Mouse (Mus musculus) lung, embryonic 16.5 days (tissue): ENCODE results near the gene Reep6. TPM values are rescaled to one million over a fixed set of nuclear protein-coding genes. Genes with fewer than 3 reads are reported as not detected.
A peak's percentile ranks its signal among the peaks of the same experiment; 100 is the strongest.
"Not testable (repeated sequence)": the region's sequence is repeated elsewhere in the genome, so short reads cannot be mapped to it uniquely, and the experiment has no call there.

Experiments used
- ATAC-seq: fragments of 200-750 bp; cut with Nextera tagmentation; 2 replicates; pipeline ENCODE4 v1.8.0; 2017; ENCODE audit warnings: low read depth, mild to moderate bottlenecking, moderate library complexity
- H3K27ac ChIP-seq: fragments of 300-500 bp; sonication (generic); 2 replicates; pipeline ENCODE4 v1.5.1; 2014; ENCODE audit warnings: mild to moderate bottlenecking, control low read depth, low read length
- H3K27me3 ChIP-seq: fragments of 300-500 bp; sonication (generic); 2 replicates; pipeline ENCODE4 v1.6.1; 2014; ENCODE audit warnings: low read depth, low read length, mixed read lengths; ENCODE audit not compliant: control insufficient read depth, insufficient read depth
- H3K36me3 ChIP-seq: fragments of 300-500 bp; sonication (generic); 2 replicates; pipeline ENCODE4 v1.6.1; 2014; ENCODE audit warnings: low read length; ENCODE audit not compliant: control insufficient read depth, insufficient read depth
- H3K4me1 ChIP-seq: fragments of 300-500 bp; sonication (generic); replicated peaks from 2 replicates; pipeline ENCODE4 v1.6.1; 2014; ENCODE audit warnings: low read length, mixed read lengths; ENCODE audit not compliant: control insufficient read depth, insufficient read depth
- H3K4me2 ChIP-seq: fragments of 300-500 bp; sonication (generic); 2 replicates; pipeline ENCODE4 v1.6.1; 2014; ENCODE audit warnings: low read depth, low read length, control low read depth
- H3K4me3 ChIP-seq: fragments of 300-500 bp; sonication (generic); 2 replicates; pipeline ENCODE4 v1.5.1; 2014; ENCODE audit warnings: mild to moderate bottlenecking, low read length, control low read depth
- H3K9ac ChIP-seq: fragments of 300-500 bp; sonication (generic); 2 replicates; pipeline ENCODE4 v1.6.1; 2014; ENCODE audit warnings: low read length, control low read depth
- H3K9me3 ChIP-seq: fragments of 300-500 bp; sonication (generic); 2 replicates; pipeline ENCODE4 v1.6.1; 2016; ENCODE audit warnings: low read length; ENCODE audit not compliant: control insufficient read depth
- WGBS: fragments of 180-500 bp; shearing (Covaris S2); extraction: QIAGEN DNeasy Blood & Tissue Kit; methylation state at CpG from one replicate; pipeline ENCODE4 v1.1.7; 2014; 5-methylcytosine and 5-hydroxymethylcytosine counted together
- polyA plus RNA-seq: library from polyadenylated mRNA; unstranded; fragments of >200 nt; fragmentation: Nextera tagmentation; extraction: Ambion mirVana; gene quantifications from 2 replicates; pipeline ENCODE4 v1.2.1, GENCODE M21; 2015

The Reep6 gene
- polyA plus RNA-seq, 1 experiment from 2014 or later: 17.0 TPM

DNA sequence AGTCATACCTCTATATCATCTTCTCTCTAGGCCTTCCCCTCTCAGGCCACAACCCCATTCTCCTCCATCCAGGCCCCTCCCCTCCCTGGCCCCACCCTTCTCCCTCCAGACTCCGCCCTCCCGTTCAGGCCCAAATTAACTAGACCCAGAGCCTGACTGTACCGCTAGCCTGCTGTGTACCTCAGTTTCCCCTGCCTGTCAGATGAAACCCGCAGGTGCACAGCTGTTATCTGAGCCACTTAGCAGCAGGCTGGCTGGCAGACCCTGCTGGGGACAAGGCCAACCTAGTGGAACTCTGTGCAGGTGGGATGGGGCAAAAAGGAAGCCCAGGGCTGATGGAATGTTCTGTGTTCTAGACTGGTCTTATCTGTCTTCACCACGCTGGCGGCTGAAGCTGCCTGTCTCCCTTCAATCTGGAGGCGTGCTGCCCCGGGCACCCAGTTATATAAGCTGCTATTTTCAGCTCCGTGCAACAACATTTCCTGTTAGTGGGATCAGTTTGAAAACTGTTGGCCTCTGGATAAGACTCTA is 14.4 kb downstream of the Reep6 start:
- no peaks in the 10 kb centered on the region for H3K9me3 ChIP-seq
- peak overlapping the region; percentile 48; the same call in 1 of the 2 replicates for H3K27ac ChIP-seq
- no peak for ATAC-seq
- 53% methylated on average over 9 of the region's 9 CpGs for WGBS
- H3K27me3 ChIP-seq: peaks cover 73% of the 10 kb centered on the region
- peaks cover 49% of the 10 kb centered on the region for H3K4me1 ChIP-seq
- no peak overlapping the region; the same call in 1 of the 2 replicates for H3K9ac ChIP-seq
- H3K4me2 ChIP-seq: peak overlapping the region; percentile 42
- no peaks in the 10 kb centered on the region for H3K36me3 ChIP-seq
- H3K4me3 ChIP-seq: peak overlapping the region; percentile 19; the same call in 1 of the 2 replicates

DNA sequence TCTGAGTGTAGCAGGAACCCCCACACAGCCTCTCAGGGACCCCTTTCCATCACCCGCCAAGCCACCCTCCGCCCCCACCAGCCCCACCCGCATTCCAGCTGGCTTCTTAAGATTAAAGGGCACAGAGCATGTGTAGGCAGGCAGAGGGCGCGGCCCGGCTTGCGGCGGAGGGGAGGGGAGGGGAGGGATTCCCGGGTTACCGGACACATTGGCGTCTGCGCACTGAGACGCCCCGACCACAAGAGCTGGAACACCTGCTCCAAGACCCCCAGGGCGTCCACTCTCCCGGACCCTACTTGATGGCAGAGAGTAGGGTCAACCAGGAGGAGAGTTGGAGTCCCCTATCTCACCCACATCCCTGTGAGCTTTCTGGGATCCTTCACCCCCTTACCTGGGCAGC is 15.4 kb downstream of the Reep6 start:
- Histone ChIP-seq H3K4me3 (peak overlapping the region; percentile 19), H3K27me3 (peaks cover 79% of the 10 kb centered on the region), H3K4me1 (peaks cover 49% of the 10 kb centered on the region), H3K36me3 (no peaks in the 10 kb centered on the region), H3K27ac (peak overlapping the region; percentile 28; the same call in 1 of the 2 replicates), H3K4me2 (peak overlapping the region; percentile 42), H3K9ac (peak overlapping the region; percentile 36; the same call in 1 of the 2 replicates), H3K9me3 (no peaks in the 10 kb centered on the region)
- ATAC-seq: no peak
- 2% methylated on average over 16 of the region's 16 CpGs for WGBS

DNA sequence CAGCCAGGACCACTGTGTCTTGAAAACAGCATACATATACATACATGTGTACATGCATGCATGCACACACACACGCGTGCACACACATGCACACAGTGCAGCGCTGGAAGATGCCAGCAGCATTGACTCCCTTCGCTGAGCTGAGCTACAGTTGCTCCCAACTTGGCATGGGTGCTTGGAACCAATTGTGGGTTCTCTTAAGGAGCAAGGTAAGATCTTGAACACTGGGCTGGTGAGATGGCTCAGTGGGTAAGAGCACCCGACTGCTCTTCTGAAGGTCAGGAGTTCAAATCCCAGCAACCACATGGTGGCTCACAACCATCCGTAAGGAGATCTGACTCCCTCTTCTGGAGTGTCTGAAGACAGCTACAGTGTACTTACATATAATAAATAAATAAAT is 16.2 kb downstream of the Reep6 start:
- peaks cover 51% of the 10 kb centered on the region for H3K4me1 ChIP-seq
- not testable (repeated sequence) for H3K4me2 ChIP-seq, H3K4me3 ChIP-seq, H3K27ac ChIP-seq, H3K9me3 ChIP-seq, ATAC-seq, H3K9ac ChIP-seq, H3K36me3 ChIP-seq
- WGBS: 75% methylated on average over 5 of the region's 6 CpGs
- H3K27me3 ChIP-seq: peaks cover 75% of the 10 kb centered on the region

DNA sequence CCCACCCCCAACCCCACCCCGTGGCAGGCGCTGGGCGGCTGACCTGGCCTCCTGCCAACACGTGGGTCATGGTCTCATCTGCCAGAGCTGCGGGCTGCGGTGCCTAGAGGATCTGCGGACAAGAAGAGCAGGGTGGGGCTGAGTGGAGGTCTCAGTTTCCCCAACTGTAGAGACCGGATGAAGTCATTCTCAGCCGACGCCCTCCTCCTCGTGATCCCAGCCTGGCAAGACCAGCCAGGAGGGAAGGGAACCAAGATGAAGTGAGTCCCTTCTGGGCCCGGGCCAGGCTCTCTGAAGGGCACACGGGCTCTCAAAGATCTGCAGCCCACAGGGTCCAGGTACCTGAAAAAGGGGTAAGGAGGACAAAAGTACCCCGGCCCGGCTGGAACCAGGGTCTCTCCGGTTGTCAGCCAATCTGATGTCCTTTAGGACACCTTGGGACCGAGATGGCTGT is 17.8 kb downstream of the Reep6 start:
- no peaks in the 10 kb centered on the region for H3K9me3 ChIP-seq
- no peaks in the 10 kb centered on the region for H3K36me3 ChIP-seq
- no peak for ATAC-seq
- peak overlapping the region; percentile 55 for H3K9ac ChIP-seq
- H3K4me1 ChIP-seq: peaks cover 41% of the 10 kb centered on the region
- H3K27ac ChIP-seq: no peak overlapping the region
- peaks cover 69% of the 10 kb centered on the region for H3K27me3 ChIP-seq
- WGBS: 11% methylated on average over 17 of the region's 17 CpGs
- H3K4me2 ChIP-seq: peak overlapping the region; percentile 66
- H3K4me3 ChIP-seq: peak overlapping the region; percentile 46; the same call in 1 of the 2 replicates

DNA sequence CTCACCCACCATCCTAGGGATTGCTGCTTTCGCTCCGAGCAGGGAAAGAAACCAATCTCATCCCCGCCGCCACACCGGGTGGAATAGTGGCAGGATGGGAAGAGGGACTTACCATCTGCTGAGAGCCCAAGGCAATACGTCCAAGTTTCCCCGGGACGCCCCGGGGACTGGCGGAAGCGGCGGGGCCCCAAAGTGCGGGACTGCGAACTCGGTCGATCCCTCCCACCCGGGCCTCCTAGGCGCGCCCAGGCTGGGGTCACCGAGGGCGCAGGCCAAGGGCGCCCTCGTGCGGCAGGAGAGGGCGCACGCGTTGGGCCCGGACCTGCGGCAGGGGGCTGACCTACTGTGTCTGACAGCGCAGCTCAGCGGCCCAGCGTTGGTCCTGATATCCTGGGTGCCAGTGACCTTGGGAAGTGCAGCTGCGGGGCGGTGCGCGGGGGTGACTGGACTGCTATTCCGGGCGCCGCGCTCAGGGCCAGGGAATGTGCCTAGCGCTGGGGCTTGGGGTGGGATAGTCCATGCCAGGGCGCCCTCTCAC is 18.6 kb downstream of the Reep6 start, which contains the start of gene Adamtsl5:
Adamtsl5 (minus strand) TSS at position 169 of the 538 bp plus-strand sequence.
- Histone ChIP-seq H3K4me2 (peak within 1 kb of the TSS; percentile 66), H3K27ac (no peak within 1 kb of the TSS), H3K4me1 (peaks cover 39% of the 10 kb centered on the region), H3K36me3 (no peaks in the 10 kb centered on the region), H3K4me3 (peak within 1 kb of the TSS; percentile 46), H3K27me3 (peaks cover 64% of the 10 kb centered on the region), H3K9me3 (no peaks in the 10 kb centered on the region), H3K9ac (peak within 1 kb of the TSS; percentile 55)
- 1% methylated on average over 37 of the region's 42 CpGs for WGBS
- ATAC-seq: peak; percentile 42

DNA sequence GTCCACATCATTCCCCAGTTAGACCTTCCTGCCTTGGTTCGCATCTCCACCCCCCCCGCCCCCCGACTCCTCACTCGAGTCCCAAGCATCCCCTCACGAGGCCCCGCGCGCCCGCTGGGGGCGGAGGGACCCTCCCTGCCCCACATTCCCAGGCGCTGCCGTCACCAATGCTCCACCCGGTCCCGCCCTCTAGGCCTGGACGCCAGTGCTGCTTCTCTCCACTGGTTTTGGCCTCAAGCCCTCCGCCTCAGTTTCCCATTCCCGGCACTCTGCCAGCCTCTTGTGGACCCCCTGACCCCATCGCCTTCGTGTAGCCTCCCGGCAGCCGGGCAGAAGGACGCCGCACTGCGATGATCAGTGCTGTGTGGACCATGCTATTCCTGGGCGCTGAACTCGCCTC is 19.2 kb downstream of the Reep6 start:
- H3K4me3 ChIP-seq: peak overlapping the region; percentile 46
- no peaks in the 10 kb centered on the region for H3K36me3 ChIP-seq
- peak overlapping the region; percentile 66 for H3K4me2 ChIP-seq
- 10% methylated on average over 25 of the region's 26 CpGs for WGBS
- peaks cover 58% of the 10 kb centered on the region for H3K27me3 ChIP-seq
- H3K27ac ChIP-seq: no peak overlapping the region
- no peaks in the 10 kb centered on the region for H3K9me3 ChIP-seq
- peaks cover 32% of the 10 kb centered on the region for H3K4me1 ChIP-seq
- ATAC-seq: 0 out of 2 replicates have a peak, but pooled peaks have one; percentile 20
- H3K9ac ChIP-seq: no peak overlapping the region; the same call in 1 of the 2 replicates

DNA sequence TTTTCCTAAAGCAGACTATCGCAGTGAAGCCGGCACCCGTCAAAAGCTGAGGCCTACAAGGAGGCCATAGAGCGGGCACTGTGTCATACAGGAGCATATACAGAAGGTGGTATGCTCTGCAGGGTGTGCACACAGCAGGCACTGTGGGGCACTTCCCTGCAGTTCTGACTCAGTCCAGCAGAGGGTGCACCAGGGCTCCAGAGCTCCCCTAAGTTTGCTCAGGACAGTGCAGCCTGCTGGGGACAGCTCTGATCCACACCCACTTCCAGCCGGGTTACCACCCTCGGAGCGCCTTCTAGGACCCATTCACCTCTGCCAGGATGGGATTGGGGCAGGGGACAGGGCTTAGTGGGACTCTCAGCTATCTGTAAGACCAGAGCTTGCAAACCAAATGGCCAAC is 20.5 kb downstream of the Reep6 start:
- Histone ChIP-seq H3K36me3 (no peaks in the 10 kb centered on the region), H3K9me3 (no peaks in the 10 kb centered on the region), H3K4me2 (no peak overlapping the region), H3K4me1 (peaks cover 22% of the 10 kb centered on the region), H3K27ac (no peak overlapping the region), H3K9ac (no peak overlapping the region), H3K27me3 (peaks cover 61% of the 10 kb centered on the region), H3K4me3 (no peak overlapping the region)
- ATAC-seq: peak; percentile 77
- WGBS: 0% methylated on average over 7 of the region's 7 CpGs

DNA sequence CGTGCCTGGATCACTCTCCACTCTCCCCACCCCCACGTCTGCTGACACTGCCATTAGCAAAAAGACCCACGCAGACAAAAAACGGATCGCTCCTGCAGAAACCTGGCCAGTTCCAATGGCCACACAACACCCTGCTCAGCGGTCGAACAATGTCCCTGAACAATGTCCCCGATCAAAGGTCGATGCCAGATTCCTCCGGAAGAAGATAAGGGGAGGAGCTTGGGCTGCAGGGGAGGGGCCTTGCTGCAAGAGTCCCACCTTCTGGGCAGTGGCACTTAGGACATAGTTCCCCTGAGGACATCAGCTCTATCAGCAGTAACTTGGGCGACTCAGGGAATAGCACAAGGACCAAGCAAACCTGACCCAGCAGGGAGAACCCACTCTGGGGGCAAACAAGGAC is 22.1 kb downstream of the Reep6 start:
- WGBS: 22% methylated on average over 11 of the region's 11 CpGs
- no peak overlapping the region for H3K4me3 ChIP-seq
- H3K27ac ChIP-seq: no peak overlapping the region
- H3K4me2 ChIP-seq: no peak overlapping the region
- no peak for ATAC-seq
- peaks cover 26% of the 10 kb centered on the region for H3K4me1 ChIP-seq
- no peaks in the 10 kb centered on the region for H3K9me3 ChIP-seq
- H3K36me3 ChIP-seq: no peaks in the 10 kb centered on the region
- peaks cover 69% of the 10 kb centered on the region for H3K27me3 ChIP-seq
- no peak overlapping the region for H3K9ac ChIP-seq

DNA sequence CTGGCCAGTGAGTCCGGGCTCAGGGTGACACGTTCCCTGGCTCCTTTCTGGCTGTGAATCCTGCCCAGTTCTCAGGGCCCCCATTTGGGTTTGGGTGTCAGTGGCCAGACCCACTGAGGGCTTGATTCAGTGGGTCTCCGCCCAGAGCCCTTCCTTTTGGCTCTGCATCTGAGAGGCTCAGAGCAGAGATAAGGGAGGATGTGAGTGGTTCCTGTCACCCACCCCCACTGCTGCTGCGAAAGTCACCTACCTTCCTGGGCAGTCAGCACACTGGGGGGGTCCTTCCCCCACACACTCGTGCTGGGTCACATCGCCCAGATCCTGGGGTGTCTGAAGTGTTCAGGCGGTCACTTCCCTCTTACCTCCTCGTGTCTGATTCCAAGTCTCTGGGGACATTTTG is 23.0 kb downstream of the Reep6 start:
- ATAC-seq: no peak
- Histone ChIP-seq H3K27me3 (peaks cover 69% of the 10 kb centered on the region), H3K4me1 (peaks cover 21% of the 10 kb centered on the region), H3K9me3 (no peaks in the 10 kb centered on the region), H3K27ac (no peak overlapping the region), H3K36me3 (no peaks in the 10 kb centered on the region), H3K4me2 (no peak overlapping the region), H3K4me3 (no peak overlapping the region), H3K9ac (no peak overlapping the region)
- 50% methylated on average over 8 of the region's 8 CpGs for WGBS
